Mouse (Mus musculus) hindbrain, embryonic 14.5 days (tissue): ENCODE results near the gene Pum1. TPM values are rescaled to one million over a fixed set of nuclear protein-coding genes. Genes with fewer than 3 reads are reported as not detected.
"Not testable (repeated sequence)": the region's sequence is repeated elsewhere in the genome, so short reads cannot be mapped to it uniquely, and the experiment has no call there.

ENCODE experiments used
- ATAC-seq: fragments of 200-750 bp; cut with Nextera tagmentation; 2 replicates; pipeline ENCODE4 v1.8.0; 2017; ENCODE audit warnings: moderate number of reproducible peaks, mild to moderate bottlenecking, moderate TSS enrichment, moderate library complexity; ENCODE audit not compliant: low FRiP score
- DNase-seq: peaks from one replicate; pipeline ENCODE4 v3.0.0-alpha.2; 2015; ENCODE audit warnings: low spot score
- H3K27ac ChIP-seq: fragments of 300-500 bp; sonication (generic); 2 replicates; pipeline ENCODE4 v1.5.1; 2014; ENCODE audit warnings: mild to moderate bottlenecking, moderate library complexity
- H3K27me3 ChIP-seq: fragments of 300-500 bp; sonication (generic); 2 replicates; pipeline ENCODE4 v1.6.1; 2014; ENCODE audit warnings: mild to moderate bottlenecking, low read length, mixed read lengths; ENCODE audit not compliant: control insufficient read depth, insufficient read depth
- H3K36me3 ChIP-seq: fragments of 300-500 bp; sonication (generic); replicated peaks from 2 replicates; pipeline ENCODE4 v1.6.1; 2014; ENCODE audit not compliant: control insufficient read depth, insufficient read depth
- H3K4me1 ChIP-seq: fragments of 300-500 bp; sonication (generic); replicated peaks from 2 replicates; pipeline ENCODE4 v1.6.1; 2014; ENCODE audit warnings: antibody characterized with exemption, low read length, mixed read lengths; ENCODE audit not compliant: control insufficient read depth, insufficient read depth
- H3K4me2 ChIP-seq: fragments of 300-500 bp; sonication (generic); replicated peaks from 2 replicates; pipeline ENCODE4 v1.6.1; 2014; ENCODE audit warnings: mild to moderate bottlenecking, moderate library complexity
- H3K4me3 ChIP-seq: fragments of 300-500 bp; sonication (generic); replicated peaks from 2 replicates; pipeline ENCODE4 v1.5.1; 2014; ENCODE audit warnings: mild to moderate bottlenecking, low read length
- H3K9ac ChIP-seq: fragments of 300-500 bp; sonication (generic); 2 replicates; pipeline ENCODE4 v1.6.1; 2014
- H3K9me3 ChIP-seq: fragments of 300-500 bp; sonication (generic); 2 replicates; pipeline ENCODE4 v1.6.1; 2016; ENCODE audit warnings: low read length; ENCODE audit not compliant: control insufficient read depth
- WGBS: fragments of 180-500 bp; shearing (Covaris S2); extraction: QIAGEN DNeasy Blood & Tissue Kit; methylation state at CpG from one replicate; pipeline ENCODE4 v1.1.7; 2014; 5-methylcytosine and 5-hydroxymethylcytosine counted together
- polyA plus RNA-seq: library from polyadenylated mRNA; unstranded; fragments of >200 nt; fragmentation: Nextera tagmentation; extraction: Ambion mirVana; gene quantifications from 2 replicates; pipeline ENCODE4 v1.2.1, GENCODE M21; 2014

The Pum1 gene
- polyA plus RNA-seq, 1 experiment from 2014 or later = 91.1 TPM

DNA sequence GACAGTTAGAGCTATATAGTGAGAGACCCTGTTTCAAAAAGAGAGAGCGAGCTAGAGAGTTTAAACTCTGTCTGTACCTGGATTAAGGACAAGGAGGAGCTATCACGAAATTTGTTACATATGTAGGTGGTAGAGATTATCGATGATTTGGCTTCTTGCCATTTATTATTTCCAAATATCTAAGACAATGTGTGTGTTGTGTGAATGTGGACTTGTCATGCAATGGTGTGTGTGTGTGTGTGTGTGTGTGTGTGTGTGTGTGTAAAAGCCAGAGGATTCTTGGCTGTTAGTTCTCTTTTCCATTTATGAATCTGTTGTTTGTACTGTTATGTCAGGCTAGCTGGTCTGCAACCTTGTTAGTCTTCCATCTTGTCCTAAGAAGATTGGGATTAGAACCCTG lies 15.0 kb downstream of the Pum1 start:
- no peaks in the 10 kb centered on the region for H3K27me3 ChIP-seq
- H3K9me3 ChIP-seq = no peaks in the 10 kb centered on the region
- DNase-seq (no peak), ATAC-seq (no peak)
- 96% methylated on average over 3 of the region's 3 CpGs for WGBS
- no peak overlapping the region for H3K4me3 ChIP-seq
- H3K4me2 ChIP-seq = no peak overlapping the region
- no peak overlapping the region for H3K9ac ChIP-seq
- peaks cover 47% of the 10 kb centered on the region for H3K36me3 ChIP-seq
- 0 out of 2 replicates have a peak, but pooled peaks cover 6% of the 10 kb centered on the region for H3K4me1 ChIP-seq
- no peak overlapping the region for H3K27ac ChIP-seq

DNA sequence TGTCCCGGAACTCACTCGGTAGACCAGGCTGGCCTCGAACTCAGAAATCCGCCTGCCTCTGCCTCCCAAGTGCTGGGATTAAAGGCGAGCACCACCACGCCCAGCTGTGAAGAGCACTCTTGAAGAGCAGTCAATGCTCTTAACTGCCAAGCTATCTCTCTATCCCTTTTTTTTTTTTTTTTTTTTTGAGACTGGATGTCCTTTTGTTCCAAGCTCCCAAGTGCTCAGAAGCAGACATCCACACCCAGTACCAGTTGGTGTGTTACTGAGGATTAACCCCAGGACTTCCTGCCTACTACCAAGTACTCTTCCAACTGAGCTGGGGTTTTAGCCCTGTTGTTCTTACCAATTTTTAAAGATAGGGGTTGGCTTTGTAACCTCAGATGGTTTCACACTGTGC lies 17.6 kb downstream of the Pum1 start:
- Histone ChIP-seq H3K27ac (no peak overlapping the region), H3K9ac (no peak overlapping the region)
- 96% methylated on average over 6 of the region's 6 CpGs for WGBS

DNA sequence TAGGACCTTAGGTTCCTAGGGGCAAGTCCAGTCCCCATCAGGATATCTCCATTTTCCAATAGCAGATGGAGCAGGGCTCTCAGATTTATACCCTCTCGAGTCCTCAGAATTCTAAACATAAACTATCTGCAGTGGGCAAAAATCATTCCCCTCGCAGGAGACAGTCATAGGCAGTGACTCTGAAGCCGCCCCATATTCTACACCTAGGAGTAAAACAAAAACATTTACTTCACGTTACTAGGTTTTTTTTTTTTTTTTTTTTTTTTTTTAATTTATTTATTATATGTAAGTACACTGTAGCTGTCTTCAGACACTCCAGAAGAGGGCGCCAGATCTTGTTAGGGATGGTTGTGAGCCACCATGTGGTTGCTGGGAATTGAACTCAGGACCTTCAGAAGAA lies 19.9 kb downstream of the Pum1 start:
- not testable (repeated sequence) for H3K4me3 ChIP-seq, H3K4me2 ChIP-seq, H3K9ac ChIP-seq, DNase-seq, ATAC-seq, H3K4me1 ChIP-seq, H3K27ac ChIP-seq, H3K9me3 ChIP-seq, H3K27me3 ChIP-seq
- H3K36me3 ChIP-seq = peaks cover 32% of the 10 kb centered on the region; the same call in 1 of the 2 replicates
- 93% methylated on average over 5 of the region's 5 CpGs for WGBS

More for the DNA sequence above, 17.6 kb downstream of the Pum1 start:
- Histone ChIP-seq H3K4me1 (no peaks in the 10 kb centered on the region), H3K4me3 (no peak overlapping the region), H3K27me3 (no peaks in the 10 kb centered on the region), H3K36me3 (peaks cover 31% of the 10 kb centered on the region; the same call in 1 of the 2 replicates), H3K9me3 (no peaks in the 10 kb centered on the region), H3K4me2 (no peak overlapping the region)
- no peak for ATAC-seq
- no peak for DNase-seq

DNA sequence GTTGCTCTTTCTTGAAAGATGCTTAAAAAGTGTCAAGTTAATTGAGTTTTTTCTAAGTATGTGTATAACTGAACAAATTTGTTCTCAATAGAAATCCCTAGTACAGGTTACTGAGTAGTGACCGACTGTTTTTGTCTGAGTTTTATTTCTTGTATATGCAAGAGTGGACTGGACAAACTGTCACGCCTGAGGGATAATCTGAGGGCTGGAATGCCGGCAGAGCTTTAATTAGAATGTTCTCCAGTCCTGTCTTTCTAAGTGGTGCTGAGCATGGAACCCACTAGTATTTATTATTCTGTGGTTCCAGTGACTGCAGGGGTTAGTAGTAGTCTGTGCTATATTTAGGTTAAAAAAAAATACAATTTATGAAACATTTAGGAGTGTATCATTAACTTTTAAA lies 30.8 kb downstream of the Pum1 start:
- Histone ChIP-seq H3K9ac (no peak overlapping the region), H3K4me1 (no peaks in the 10 kb centered on the region), H3K27ac (no peak overlapping the region), H3K36me3 (peaks cover 10% of the 10 kb centered on the region), H3K9me3 (no peaks in the 10 kb centered on the region), H3K4me2 (no peak overlapping the region), H3K4me3 (no peak overlapping the region), H3K27me3 (no peaks in the 10 kb centered on the region)
- 90% methylated on average over 3 of the region's 3 CpGs for WGBS
- DNase-seq (no peak), ATAC-seq (no peak)

DNA sequence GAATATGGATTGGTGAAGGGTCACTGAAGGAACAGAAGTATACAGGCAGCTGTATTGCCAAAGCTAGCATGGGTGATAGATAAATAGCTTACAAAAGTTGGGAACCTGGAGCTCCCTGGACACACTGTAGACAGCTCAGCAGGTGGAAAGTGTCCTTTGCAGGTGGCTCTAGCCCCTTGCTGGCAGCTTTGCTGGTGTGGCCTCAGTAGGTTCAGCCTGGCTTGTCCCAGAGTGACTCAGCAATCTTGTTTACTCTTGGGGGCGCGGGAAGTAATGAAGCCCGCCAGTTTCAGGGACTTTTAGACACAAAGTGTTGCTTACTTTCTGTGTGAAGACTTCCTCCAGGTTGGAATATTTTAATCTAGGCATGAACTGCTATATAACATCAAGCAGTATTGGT lies 31.9 kb downstream of the Pum1 start:
- no peaks in the 10 kb centered on the region for H3K27me3 ChIP-seq
- no peaks in the 10 kb centered on the region for H3K9me3 ChIP-seq
- H3K4me2 ChIP-seq = no peak overlapping the region
- DNase-seq (no peak), ATAC-seq (no peak)
- H3K4me1 ChIP-seq = no peaks in the 10 kb centered on the region
- H3K9ac ChIP-seq = no peak overlapping the region
- no peak overlapping the region for H3K4me3 ChIP-seq
- WGBS = 90% methylated on average over 3 of the region's 3 CpGs
- H3K36me3 ChIP-seq = peaks cover 13% of the 10 kb centered on the region
- H3K27ac ChIP-seq = no peak overlapping the region

GRCm38 (mm10) chr4:130701061-130701460 lies 37.9 kb downstream of the Pum1 start:
- DNase-seq (no peak), ATAC-seq (no peak)
- Histone ChIP-seq H3K4me3 (no peak overlapping the region), H3K36me3 (peaks cover 46% of the 10 kb centered on the region), H3K4me1 (no peaks in the 10 kb centered on the region), H3K4me2 (no peak overlapping the region), H3K27ac (no peak overlapping the region), H3K27me3 (no peaks in the 10 kb centered on the region), H3K9ac (no peak overlapping the region), H3K9me3 (no peaks in the 10 kb centered on the region)
- 92% methylated on average over 2 of the region's 2 CpGs for WGBS

GRCm38 (mm10) chr4:130702835-130703535 lies 39.9 kb downstream of the Pum1 start:
- H3K27ac ChIP-seq = no peak overlapping the region
- H3K4me3 ChIP-seq = no peak overlapping the region
- H3K9me3 ChIP-seq = no peaks in the 10 kb centered on the region
- no peak for ATAC-seq
- H3K9ac ChIP-seq = no peak overlapping the region
- H3K36me3 ChIP-seq = peaks cover 46% of the 10 kb centered on the region
- DNase-seq = no peak
- no peak overlapping the region for H3K4me2 ChIP-seq
- WGBS = 92% methylated on average over 3 of the region's 3 CpGs
- no peaks in the 10 kb centered on the region for H3K4me1 ChIP-seq
- no peaks in the 10 kb centered on the region for H3K27me3 ChIP-seq

GRCm38 (mm10) chr4:130703601-130704000 lies 40.5 kb downstream of the Pum1 start:
- Histone ChIP-seq H3K9ac (no peak overlapping the region), H3K36me3 (peaks cover 46% of the 10 kb centered on the region), H3K4me2 (no peak overlapping the region), H3K27ac (no peak overlapping the region), H3K9me3 (no peaks in the 10 kb centered on the region), H3K27me3 (no peaks in the 10 kb centered on the region), H3K4me1 (0 out of 2 replicates have a peak, but pooled peaks cover 5% of the 10 kb centered on the region), H3K4me3 (no peak overlapping the region)
- WGBS = 99% methylated on average over 3 of the region's 3 CpGs
- DNase-seq (no peak), ATAC-seq (no peak)

DNA sequence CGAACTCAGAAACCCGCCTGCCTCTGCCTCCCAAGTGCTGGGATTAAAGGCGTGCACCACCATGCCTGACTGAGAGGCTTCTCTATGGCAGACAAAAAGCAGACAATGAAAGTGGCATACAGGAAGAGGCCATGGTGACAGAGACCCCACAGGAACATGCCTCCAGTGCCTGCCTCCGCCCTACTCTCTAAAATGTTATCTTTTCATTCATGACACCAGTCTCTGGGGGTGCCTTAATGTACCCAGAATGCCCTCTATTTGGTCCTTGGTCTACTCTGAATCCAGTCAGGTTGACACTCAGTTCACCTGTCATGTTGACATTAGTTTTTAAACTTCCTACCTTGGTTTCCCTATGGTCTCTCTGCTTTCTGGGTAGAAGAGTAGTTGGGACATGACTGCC lies 41.5 kb downstream of the Pum1 start:
- DNase-seq (no peak), ATAC-seq (no peak)
- Histone ChIP-seq H3K27ac (no peak overlapping the region), H3K9ac (no peak overlapping the region), H3K4me2 (no peak overlapping the region), H3K4me3 (no peak overlapping the region), H3K9me3 (no peaks in the 10 kb centered on the region), H3K4me1 (0 out of 2 replicates have a peak, but pooled peaks cover 7% of the 10 kb centered on the region), H3K36me3 (peaks cover 50% of the 10 kb centered on the region), H3K27me3 (no peaks in the 10 kb centered on the region)
- WGBS = 97% methylated on average over 4 of the region's 4 CpGs
